Mouse (Mus musculus) spleen, embryonic (tissue): ENCODE results near the gene Gm10324.
"Not testable (repeated sequence)": the region's sequence is repeated elsewhere in the genome, so short reads cannot be mapped to it uniquely, and the experiment has no call there.

Experiments
- CTCF ChIA-PET: fragments of 350-600 bp; sonication (Branson Sonifier 250); formaldehyde crosslinking; loops from one replicate; lab custom pipeline; 2022; lab: Charles Lee

Gene Gm10324

DNA sequence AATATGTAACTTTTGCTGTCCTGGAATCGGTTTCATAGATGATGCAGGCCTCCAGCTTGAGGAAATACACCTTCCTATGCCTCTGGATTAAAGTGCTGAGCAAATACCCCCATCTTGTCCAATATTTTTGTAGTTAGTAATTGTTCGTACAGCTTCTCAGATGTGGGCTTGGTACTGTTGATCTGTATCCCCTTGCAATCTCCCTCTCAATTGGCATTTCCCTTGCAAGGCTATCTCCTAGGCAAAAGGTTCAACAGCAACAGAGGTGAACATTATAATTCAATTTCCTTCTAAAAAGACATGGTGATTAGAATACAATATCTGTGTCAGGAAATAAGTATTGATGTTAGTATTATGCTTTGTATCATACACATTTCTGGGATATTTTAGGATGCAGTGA, at the start of gene Gm10324:
Gene Gm10324, plus strand, starts transcription at position 301 of the 400 bp plus-strand sequence.
- CTCF ChIA-PET = not testable (repeated sequence)
